Mouse (Mus musculus): ENCODE measurements at regions not wholly inside any gene's neighbourhood (a gene's known extent, or its start where the extent isn't known, plus 50 kb on each side); places are given as distances from the start of the nearest gene placed in this dataset.

GRCm38 (mm10) chr15:74420550-74420949 lies 215.6 kb downstream of the Mroh4 start:
- TF ChIP-seq POLR2A (IDR thresholded peaks at IDR 0.05; ENCODE audit: low read depth, low read length): no peak
- TF ChIP-seq CTCF (IDR thresholded peaks at IDR 0.05; ENCODE audit: extremely low read depth, insufficient read length, insufficient replicate concordance, low read depth, low read length): no peak

All from small intestine, adult 2 months (tissue).